Mouse (Mus musculus) heart, adult 2 months (tissue): ENCODE results near the gene Magi2. TPM values are rescaled to one million over a fixed set of nuclear protein-coding genes. Genes with fewer than 3 reads are reported as not detected.

ENCODE experiments used
- DNase-seq, 2 experiments: peaks; one replicate each; pipeline ENCODE4 v3.0.0; 2021
- H3K27ac ChIP-seq: fragments of 200-600 bp; 2 replicates; pipeline ENCODE4 v1.8.1; 2022
- H3K27me3 ChIP-seq: fragments of 200-500 bp; 2 replicates; pipeline ENCODE4 v1.6.1; 2012; ENCODE audit warnings: mild to moderate bottlenecking, low read length, inconsistent platforms, mixed read lengths; ENCODE audit not compliant: control insufficient read depth, insufficient read depth
- H3K36me3 ChIP-seq: fragments of 200-500 bp; 2 replicates; pipeline ENCODE4 v1.6.1; 2012; ENCODE audit warnings: low read length, inconsistent platforms; ENCODE audit not compliant: control insufficient read depth, insufficient read depth
- H3K4me1 ChIP-seq: fragments of 200-500 bp; 2 replicates; pipeline ENCODE4 v1.6.1; 2011; ENCODE audit warnings: low read length; ENCODE audit not compliant: control insufficient read depth, insufficient read depth
- H3K4me3 ChIP-seq: fragments of 200-600 bp; 2 replicates; pipeline ENCODE4 v1.8.1; 2022
- H3K79me2 ChIP-seq: fragments of 200-500 bp; replicated peaks from 2 replicates; pipeline ENCODE4 v1.6.1; 2012; ENCODE audit warnings: mild to moderate bottlenecking, inconsistent platforms, low read length, moderate library complexity, mixed read lengths; ENCODE audit not compliant: control insufficient read depth, insufficient read depth
- H3K9ac ChIP-seq: fragments of 200-500 bp; 2 replicates; pipeline ENCODE4 v1.6.1; 2012; ENCODE audit warnings: low read depth, mild to moderate bottlenecking, control low read depth, inconsistent platforms, low read length, mixed read lengths
- CTCF ChIP-seq: fragments of 200-600 bp; IDR thresholded peaks from 2 replicates; pipeline ENCODE4 v1.8.1; 2022; ENCODE audit warnings: antibody characterized with exemption, mild to moderate bottlenecking, moderate library complexity
- EP300 ChIP-seq: fragments of 200-500 bp; IDR thresholded peaks from 2 replicates; pipeline ENCODE4 v1.6.1; 2011; ENCODE audit warnings: low read depth, low read length, control low read depth; ENCODE audit not compliant: insufficient read depth
- POLR2A ChIP-seq: fragments of 200-500 bp; IDR thresholded peaks from 2 replicates; pipeline ENCODE4 v1.6.1; 2011; ENCODE audit warnings: mild to moderate bottlenecking, low read depth, low read length, control low read depth; ENCODE audit not compliant: insufficient read depth
- WGBS: fragments of 180-500 bp; shearing (Covaris S2); methylation state at CpG from one replicate; pipeline ENCODE4 v1.1.7; 2018; 5-methylcytosine and 5-hydroxymethylcytosine counted together
- intact Hi-C: fragments of 180-260 bp; cut with DNase I; formaldehyde crosslinking; loops from one replicate; pipeline ENCODE4 v1.15.1; 2025
- polyA plus RNA-seq: library from polyadenylated mRNA; depleted of rRNA; stranded (reverse); fragments of >200 nt; gene quantifications from 2 replicates; pipeline ENCODE4 v1.2.3, GENCODE M21; 2012
- total RNA-seq, 2 experiments: library from RNA; stranded (reverse); gene quantifications; 2 replicates each; pipeline ENCODE4 v1.2.3; 2021

Gene Magi2
- total and polyA plus RNA-seq, 3 experiments: 2.0 to 8.2 (median 7.0) TPM

DNA sequence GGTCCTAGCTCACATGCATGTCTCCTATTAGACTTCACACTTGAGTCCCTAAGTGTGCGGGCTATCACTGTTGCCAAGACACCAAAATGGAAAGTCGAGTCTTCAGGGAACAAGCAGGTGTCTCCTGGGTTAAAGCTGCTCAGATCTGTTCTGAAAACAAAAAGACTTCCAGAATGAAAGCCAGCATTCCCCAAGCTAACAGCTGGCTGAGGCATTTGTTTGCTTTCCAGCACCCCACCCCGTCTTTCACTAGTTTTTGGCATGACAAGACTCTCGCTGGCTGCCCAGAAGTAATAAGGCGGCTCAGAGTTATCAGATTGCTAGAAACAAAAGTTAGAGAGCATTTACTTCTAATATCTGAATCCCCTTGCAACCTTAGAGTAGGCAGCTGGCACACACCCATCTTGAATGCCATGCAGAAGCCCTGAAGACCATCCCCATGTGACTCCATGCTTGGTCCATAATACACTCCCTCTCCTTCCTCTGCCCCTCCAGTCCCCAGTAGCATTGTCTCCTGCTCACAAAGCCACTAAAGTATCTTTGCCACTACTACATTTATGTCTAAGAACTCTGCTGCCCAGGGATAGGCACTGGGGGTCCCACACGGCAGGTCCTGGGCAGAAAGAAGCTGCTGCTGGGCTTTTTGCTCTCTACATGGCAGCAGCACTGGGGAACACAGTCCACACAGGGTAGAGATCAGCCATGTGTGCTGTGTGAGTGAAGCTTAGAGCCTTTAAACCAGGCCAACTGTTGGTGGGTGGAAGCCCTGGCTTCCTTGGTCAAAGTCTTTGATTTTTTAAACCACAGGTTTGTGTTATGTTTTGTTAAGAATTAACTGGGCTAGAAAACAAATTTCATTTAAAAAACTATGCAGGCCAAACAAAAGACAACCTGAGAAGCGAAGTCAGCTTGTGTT lies 1394.0 kb downstream of the Magi2 start:
- no peak overlapping the region for H3K4me3 ChIP-seq
- H3K4me1 ChIP-seq: no peaks in the 10 kb centered on the region
- no peaks in the 10 kb centered on the region for H3K36me3 ChIP-seq
- no peak overlapping the region for H3K9ac ChIP-seq
- WGBS: 64% methylated on average over 7 of the region's 7 CpGs
- TF ChIP-seq EP300: no peak
- no peak for TF ChIP-seq POLR2A
- no peak for TF ChIP-seq CTCF
- no peaks in the 10 kb centered on the region for H3K79me2 ChIP-seq
- DNase-seq: peak in 1 of 2 experiments; percentile 9
- H3K27me3 ChIP-seq: no peaks in the 10 kb centered on the region
- no peak overlapping the region for H3K27ac ChIP-seq
- intact Hi-C loops: no loop called here

- Histone ChIP-seq H3K9ac (no peak overlapping the region), H3K27me3 (no peaks in the 10 kb centered on the region), H3K4me1 (no peaks in the 10 kb centered on the region), H3K27ac (no peak overlapping the region), H3K4me3 (no peak overlapping the region), H3K36me3 (no peaks in the 10 kb centered on the region), H3K79me2 (no peaks in the 10 kb centered on the region)
- intact Hi-C loops: no loop called here
- no peak for DNase-seq
- WGBS: 84% methylated on average over 3 of the region's 3 CpGs
- TF ChIP-seq EP300: no peak
- no peak for TF ChIP-seq POLR2A
- no peak for TF ChIP-seq CTCF
Observed at GRCm38 (mm10) chr5:20622417-20622816, 1395.6 kb downstream of the Magi2 start.

DNA sequence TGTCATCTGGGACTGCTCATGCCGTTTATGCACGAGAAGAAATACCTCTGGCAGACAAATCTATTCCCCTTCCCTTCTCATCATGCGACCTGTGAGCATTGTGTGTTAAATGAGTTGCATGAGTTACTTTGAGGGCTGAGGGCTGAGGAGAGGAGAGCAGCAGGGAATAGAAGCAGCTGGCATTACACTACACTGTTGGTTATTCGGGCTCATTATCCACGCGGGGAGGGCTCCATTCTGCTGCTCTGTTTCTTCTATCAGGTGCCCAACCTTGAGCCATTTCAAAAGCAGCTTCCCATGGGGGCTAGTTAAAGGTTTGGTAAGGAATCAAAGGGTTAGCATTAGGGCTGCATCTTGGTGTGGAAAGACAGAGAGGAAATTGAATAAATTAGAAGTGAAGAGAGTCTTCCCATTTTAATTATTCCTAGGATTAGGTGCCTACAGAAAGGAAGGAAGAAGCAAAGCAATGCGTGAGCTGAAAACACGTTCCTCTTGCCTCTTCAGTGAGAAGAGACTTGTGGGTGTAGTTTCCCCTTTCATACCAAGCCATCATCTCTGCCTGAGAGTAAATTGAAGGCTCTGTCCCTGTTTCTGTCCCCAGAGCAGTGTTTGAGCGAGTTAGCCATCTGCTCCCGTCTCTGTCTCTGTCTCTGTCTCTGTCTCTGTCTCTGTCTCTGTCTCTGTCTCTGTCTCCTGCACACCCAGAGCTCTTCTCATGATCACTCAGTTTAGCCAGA lies 1396.2 kb downstream of the Magi2 start:
- intact Hi-C loops: no loop called here
- Histone ChIP-seq H3K27ac (no peak overlapping the region), H3K9ac (no peak overlapping the region), H3K27me3 (no peaks in the 10 kb centered on the region), H3K4me1 (no peaks in the 10 kb centered on the region), H3K36me3 (no peaks in the 10 kb centered on the region), H3K4me3 (no peak overlapping the region), H3K79me2 (no peaks in the 10 kb centered on the region)
- DNase-seq: no peak
- TF ChIP-seq CTCF (no peak), EP300 (no peak), POLR2A (no peak)
- WGBS: 68% methylated on average over 10 of the region's 10 CpGs

- 71% methylated on average over 2 of the region's 2 CpGs for WGBS
- intact Hi-C loops: no loop called here
Observed at GRCm38 (mm10) chr5:20625117-20625516, 1398.3 kb downstream of the Magi2 start.

GRCm38 (mm10) chr5:20628954-20629601 lies 1402.2 kb downstream of the Magi2 start:
- TF ChIP-seq EP300 (no peak), CTCF (no peak), POLR2A (no peak)
- DNase-seq: no peak
- WGBS: 48% methylated on average over 4 of the region's 4 CpGs

More at GRCm38 (mm10) chr5:20625117-20625516, 1398.3 kb downstream of the Magi2 start:
- Histone ChIP-seq H3K4me1 (no peaks in the 10 kb centered on the region), H3K4me3 (no peak overlapping the region), H3K79me2 (no peaks in the 10 kb centered on the region), H3K27ac (no peak overlapping the region), H3K27me3 (no peaks in the 10 kb centered on the region), H3K36me3 (no peaks in the 10 kb centered on the region), H3K9ac (no peak overlapping the region)
- TF ChIP-seq POLR2A: no peak
- no peak for TF ChIP-seq CTCF
- no peak for TF ChIP-seq EP300
- DNase-seq: no peak

More at GRCm38 (mm10) chr5:20628954-20629601, 1402.2 kb downstream of the Magi2 start:
- H3K4me1 ChIP-seq: no peaks in the 10 kb centered on the region
- H3K36me3 ChIP-seq: no peaks in the 10 kb centered on the region
- H3K27me3 ChIP-seq: no peaks in the 10 kb centered on the region
- H3K4me3 ChIP-seq: no peak overlapping the region
- intact Hi-C loops: no loop called here
- no peaks in the 10 kb centered on the region for H3K79me2 ChIP-seq
- no peak overlapping the region for H3K9ac ChIP-seq
- no peak overlapping the region for H3K27ac ChIP-seq
